ENCODE assay signal across 8 mouse cellular contexts in genomic region chr11:103339414-103340119, GRCm38 (mm10). TPM values are rescaled to one million over a fixed set of nuclear protein-coding genes. Genes with fewer than 3 reads are reported as not detected.
DNase-seq lines count a peak whose midpoint lies in the region; ATAC-seq and TF ChIP-seq lines count a peak whose summit lies in the region.

No protein-coding gene starts in this region.

- WGBS in intestine, embryonic 15.5 days, result 29% methylated on average over 14 of the region's 19 CpGs
- WGBS in liver, embryonic 13.5 days (ENCODE audit: insufficient replicate concordance), result 71% methylated on average over 19 of the region's 19 CpGs

- H3K36me3 ChIP-seq in E14TG2a.4 (ENCODE audit: insufficient read depth, low read length), result no peaks in the 10 kb centered on the region
- no peaks in the 10 kb centered on the region for H3K36me3 ChIP-seq in intestine, embryonic 15.5 days
- H3K36me3 ChIP-seq in liver, embryonic 13.5 days, result no peaks in the 10 kb centered on the region

- H3K4me1 ChIP-seq in E14TG2a.4 (replicated peaks; ENCODE audit: low read depth, low read length), result peaks cover 60% of the 10 kb centered on the region
- H3K4me1 ChIP-seq in intestine, embryonic 15.5 days (replicated peaks), result peaks cover 28% of the 10 kb centered on the region
- peaks cover 11% of the 10 kb centered on the region for H3K4me1 ChIP-seq in liver, embryonic 13.5 days (replicated peaks)

- ATAC-seq in intestine, embryonic 15.5 days, result peak; percentile 85
- ATAC-seq in liver, embryonic 13.5 days (ENCODE audit: low read depth), result no peak

- H3K4me2 ChIP-seq in intestine, embryonic 15.5 days (replicated peaks), result peak overlapping the region; percentile 71
- peak overlapping the region; percentile 46 for H3K4me2 ChIP-seq in liver, embryonic 13.5 days

- intact Hi-C loops in gastrocnemius, postnatal 36 days (cut with DNase I), result no loop called here
- intact Hi-C loops in left cerebral cortex, postnatal 36 days (cut with DNase I), result no loop called here

- TF ChIP-seq CTCF in E14TG2a.4 (conservative IDR thresholded peaks at IDR 0.05; ENCODE audit: low read length), result no peak

- peak overlapping the region; percentile 68 for H3K4me3 ChIP-seq in E14TG2a.4 (replicated peaks; ENCODE audit: low read length)
- peak overlapping the region; percentile 33 for H3K4me3 ChIP-seq in intestine, embryonic 15.5 days (replicated peaks)
- H3K4me3 ChIP-seq in liver, embryonic 13.5 days (replicated peaks), result no peak overlapping the region; the same call in 1 of the 2 replicates

- peak overlapping the region; percentile 51 for H3K9ac ChIP-seq in intestine, embryonic 15.5 days
- no peak overlapping the region for H3K9ac ChIP-seq in liver, embryonic 13.5 days

- H3K27ac ChIP-seq in intestine, embryonic 15.5 days, result peak overlapping the region; percentile 92
- H3K27ac ChIP-seq in liver, embryonic 13.5 days, result no peak overlapping the region

- DNase-seq in R1 (ENCODE audit: low read depth, low spot score), result peak; percentile 81
- no peak for DNase-seq in liver, embryonic 13.5 days
- DNase-seq in gastrocnemius, postnatal 36 days, result no peak
- no peak for DNase-seq in left cerebral cortex, postnatal 36 days (ENCODE audit: low spot score in 2 of 2)
- DNase-seq in cerebellum, postnatal 10 days, result no peak
- no peak for DNase-seq in lung, postnatal 4 days

- peaks cover 34% of the 10 kb centered on the region for H3K27me3 ChIP-seq in E14TG2a.4 (ENCODE audit: insufficient read depth, low read length)
- no peaks in the 10 kb centered on the region for H3K27me3 ChIP-seq in intestine, embryonic 15.5 days (replicated peaks)
- H3K27me3 ChIP-seq in liver, embryonic 13.5 days, result no peaks in the 10 kb centered on the region

- peaks cover 6% of the 10 kb centered on the region for H3K9me3 ChIP-seq in E14TG2a.4 (ENCODE audit: low read length)
- H3K9me3 ChIP-seq in intestine, embryonic 15.5 days, result no peaks in the 10 kb centered on the region
- no peaks in the 10 kb centered on the region for H3K9me3 ChIP-seq in liver, embryonic 13.5 days (replicated peaks)

RNA-seq across cellular contexts. Expression of gene Arhgap27, which starts 23.9 kb away (rescaled TPM):
- 33.0 and 36.2 TPM in 2 replicates for polyA plus RNA-seq in intestine, embryonic 15.5 days (2015; fragmentation: Nextera tagmentation; extraction: Ambion mirVana)
- 1.6 and 1.8 TPM in 2 replicates for polyA plus RNA-seq in liver, embryonic 13.5 days (2015; fragmentation: Nextera tagmentation; extraction: Ambion mirVana)
- total RNA-seq in gastrocnemius, postnatal 36 days (2021), result 1 to 10 TPM; 4.6 to 4.8 TPM
- total RNA-seq in left cerebral cortex, postnatal 36 days (2021), result 10 to 100 TPM; 11.6 to 12.6 TPM
